Mouse (Mus musculus): ENCODE data around the gene Oxa1l. TPM values are rescaled to one million over a fixed set of nuclear protein-coding genes. Genes with fewer than 3 reads are reported as not detected.

The Oxa1l gene
- polyA plus RNA-seq, 1 experiment = 71.1 TPM

GRCm38 (mm10) chr14:54413877-54414700 is 53.5 kb downstream of the Oxa1l start:
- Histone ChIP-seq H3K27ac (ENCODE audit: insufficient read depth, low read length) (no peak overlapping the region), H3K4me3 (ENCODE audit: insufficient read depth, low read length) (no peak overlapping the region), H3K4me1 (ENCODE audit: control insufficient read depth, insufficient read depth, low read length) (no peaks in the 10 kb centered on the region)
- TF ChIP-seq CTCF (IDR thresholded peaks at IDR 0.05; ENCODE audit: extremely low read depth, insufficient read depth, low read length) (no peak), POLR2A (IDR thresholded peaks at IDR 0.05; ENCODE audit: extremely low read depth, insufficient read depth, low read length) (no peak)

- H3K4me1 ChIP-seq (ENCODE audit: control insufficient read depth, insufficient read depth, low read length) = no peaks in the 10 kb centered on the region
- TF ChIP-seq POLR2A (IDR thresholded peaks at IDR 0.05; ENCODE audit: extremely low read depth, insufficient read depth, low read length) (no peak), CTCF (IDR thresholded peaks at IDR 0.05; ENCODE audit: extremely low read depth, insufficient read depth, low read length) (no peak)
- no peak overlapping the region for H3K27ac ChIP-seq (ENCODE audit: insufficient read depth, low read length)
- no peak overlapping the region for H3K4me3 ChIP-seq (ENCODE audit: insufficient read depth, low read length)
Measured at GRCm38 (mm10) chr14:54415241-54416020, 54.8 kb downstream of the Oxa1l start.

DNA sequence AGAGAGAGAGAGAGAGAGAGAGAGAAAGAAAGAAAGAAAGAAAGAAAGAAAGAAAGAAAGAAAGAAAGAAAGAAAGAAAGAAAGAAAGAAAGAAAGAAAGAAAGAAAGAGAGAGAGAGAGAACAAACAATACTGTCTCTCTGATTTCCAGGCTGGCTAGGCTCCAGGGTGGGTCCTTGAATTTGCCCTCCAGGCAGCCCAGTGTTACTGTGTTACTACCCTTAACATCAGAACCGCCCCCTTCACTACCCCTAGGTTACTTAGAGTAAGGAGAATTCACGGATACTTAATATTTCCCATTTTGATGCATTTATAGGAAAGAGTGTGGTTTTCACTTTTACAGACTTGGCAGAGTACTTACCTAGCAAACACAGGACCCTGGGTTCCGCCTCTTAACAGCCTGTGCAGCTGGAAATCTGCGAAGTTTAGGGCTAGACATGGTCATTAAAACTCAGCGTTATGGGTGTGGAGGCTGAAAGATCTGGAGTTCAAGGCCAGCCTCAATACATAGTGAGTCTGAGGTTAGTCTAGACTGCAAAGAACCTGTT is 55.7 kb downstream of the Oxa1l start:
- Histone ChIP-seq H3K27ac (ENCODE audit: insufficient read depth, low read length) (no peak overlapping the region), H3K4me3 (ENCODE audit: insufficient read depth, low read length) (no peak overlapping the region), H3K4me1 (ENCODE audit: control insufficient read depth, insufficient read depth, low read length) (no peaks in the 10 kb centered on the region)
- no peak for TF ChIP-seq CTCF (IDR thresholded peaks at IDR 0.05; ENCODE audit: extremely low read depth, insufficient read depth, low read length)
- no peak for TF ChIP-seq POLR2A (IDR thresholded peaks at IDR 0.05; ENCODE audit: extremely low read depth, insufficient read depth, low read length)

GRCm38 (mm10) chr14:54416830-54417229 is 56.2 kb downstream of the Oxa1l start:
- Histone ChIP-seq H3K4me1 (ENCODE audit: control insufficient read depth, insufficient read depth, low read length) (no peaks in the 10 kb centered on the region), H3K4me3 (ENCODE audit: insufficient read depth, low read length) (no peak overlapping the region), H3K27ac (ENCODE audit: insufficient read depth, low read length) (no peak overlapping the region)
- no peak for TF ChIP-seq CTCF (IDR thresholded peaks at IDR 0.05; ENCODE audit: extremely low read depth, insufficient read depth, low read length)
- TF ChIP-seq POLR2A (IDR thresholded peaks at IDR 0.05; ENCODE audit: extremely low read depth, insufficient read depth, low read length) = no peak

DNA sequence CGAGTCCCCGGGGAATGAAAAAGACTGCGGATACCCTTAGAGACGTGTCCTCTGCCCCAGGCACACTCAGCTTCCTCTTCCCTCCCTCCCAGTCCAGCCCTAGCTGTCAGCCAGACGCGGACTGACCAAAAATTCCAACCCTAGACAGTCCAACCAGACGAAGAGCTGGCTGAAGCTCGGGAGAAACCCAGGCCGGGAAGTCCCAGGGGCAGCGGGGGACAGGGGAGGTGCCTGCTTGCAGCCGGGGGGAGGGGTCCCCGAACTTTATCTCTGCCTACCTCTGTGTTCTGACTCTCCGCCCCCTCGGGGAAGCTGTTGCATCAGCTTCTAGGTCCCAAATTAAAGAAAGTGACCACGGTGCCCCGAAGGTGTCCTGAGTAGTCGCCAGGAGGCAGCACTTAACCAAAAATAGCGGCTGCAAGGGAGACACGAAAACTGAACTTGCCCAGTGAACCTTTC is 57.0 kb downstream of the Oxa1l start, which contains the start of gene Slc7a7:
Gene Slc7a7 (minus strand): TSS at position 158 of the 459 bp plus-strand sequence.
- no peaks in the 10 kb centered on the region for H3K4me1 ChIP-seq (ENCODE audit: control insufficient read depth, insufficient read depth, low read length)
- no peak within 1 kb of the TSS for H3K27ac ChIP-seq (ENCODE audit: insufficient read depth, low read length)
- no peak within 1 kb of the TSS for H3K4me3 ChIP-seq (ENCODE audit: insufficient read depth, low read length)
- TF ChIP-seq POLR2A (IDR thresholded peaks at IDR 0.05; ENCODE audit: extremely low read depth, insufficient read depth, low read length) (no peak), CTCF (IDR thresholded peaks at IDR 0.05; ENCODE audit: extremely low read depth, insufficient read depth, low read length) (no peak)

Other genes starting within 250 kb of the Oxa1l start
- gene Dad1, start 106.7 kb upstream of the Oxa1l start, polyA plus RNA-seq (2012; rRNA removed) = 227 and 267 TPM in 2 replicates
- gene Abhd4, start 106.6 kb upstream of the Oxa1l start, polyA plus RNA-seq (2012; rRNA removed) = 47.8 and 55.7 TPM in 2 replicates
- not detected in 2 replicates for gene Olfr49, start 75.9 kb upstream of the Oxa1l start, polyA plus RNA-seq (2012; rRNA removed)
- gene Slc7a7, start 56.9 kb downstream of the Oxa1l start, polyA plus RNA-seq (2012; rRNA removed) = 2.5 and 3.1 TPM in 2 replicates
- 118 and 128 TPM in 2 replicates for gene Mrpl52, start 66.1 kb downstream of the Oxa1l start, polyA plus RNA-seq (2012; rRNA removed)
- 11.0 and 11.5 TPM in 2 replicates for gene Mmp14, start 70.8 kb downstream of the Oxa1l start, polyA plus RNA-seq (2012; rRNA removed)
- 33.0 and 33.3 TPM in 2 replicates for gene Lrp10, start 103.3 kb downstream of the Oxa1l start, polyA plus RNA-seq (2012; rRNA removed)
- 6.0 and 7.9 TPM in 2 replicates for gene Rem2, start 115.3 kb downstream of the Oxa1l start, polyA plus RNA-seq (2012; rRNA removed)
- 52.6 and 54.8 TPM in 2 replicates for gene Prmt5, start 156.7 kb downstream of the Oxa1l start, polyA plus RNA-seq (2012; rRNA removed)
- 3.7 and 3.8 TPM in 2 replicates for gene Haus4, start 193.8 kb downstream of the Oxa1l start, polyA plus RNA-seq (2012; rRNA removed)
- 2.3 and 3.0 TPM in 2 replicates for gene Ajuba, start 216.7 kb downstream of the Oxa1l start, polyA plus RNA-seq (2012; rRNA removed)
- 5.2 and 5.8 TPM in 2 replicates for gene 4931414P19Rik, start 245.2 kb downstream of the Oxa1l start, polyA plus RNA-seq (2012; rRNA removed)

All from cortical plate, adult 2 months (tissue).